9 mouse cellular contexts compared by ENCODE assay signal in genomic region chr1:137323884-137324594, GRCm38 (mm10).
DNase-seq lines count a peak whose midpoint lies in the region; ATAC-seq and TF ChIP-seq lines count a peak whose summit lies in the region.
"Had no signal": no experiment of that assay in that cellular context is flagged by ENCODE, and none has a peak within 500 bp of the region (broad histone marks: within the 10 kb centered on the region; RNA-seq: fewer than 3 reads in every experiment).

No protein-coding gene starts in this region.

- 23% methylated on average over 8 of the region's 8 CpGs for WGBS in lung, adult 2 months

- no peaks in the 10 kb centered on the region; the same call in 1 of the 2 replicates for H3K4me1 ChIP-seq in lung, adult 2 months (ENCODE audit: control insufficient read depth, insufficient read depth, low read length)

- ATAC-seq in common myeloid progenitor, adult 5-6 weeks (replicated peaks; ENCODE audit: low read depth, poor library complexity, severe bottlenecking): peak; percentile 93

- no peak for TF ChIP-seq POLR2A in lung, adult 2 months (IDR thresholded peaks at IDR 0.05; ENCODE audit: borderline replicate concordance, extremely low read depth, low read depth, low read length)

- intact Hi-C loops in heart, postnatal 10 days (cut with DNase I): no loop called here

- peak; percentile 50 for TF ChIP-seq CTCF in lung, adult 2 months (IDR thresholded peaks at IDR 0.05; ENCODE audit: insufficient read depth, low read length)

- DNase-seq in right cerebral cortex, adult 2 months (ENCODE audit: low spot score in 2 of 2): peak; percentile 19 to 20
- no peak for DNase-seq in right cerebral cortex, adult 18-20 months
- peak; percentile 15 to 47 for DNase-seq in heart, postnatal 10 days
- DNase-seq in lung, adult 2 months: peak; percentile 5
- DNase-seq in retina, embryonic 14.5 days (ENCODE audit: low spot score): peak; percentile 86
- no peak for DNase-seq in frontal cortex, postnatal 36 days (ENCODE audit: low spot score in 2 of 2)
- DNase-seq in urinary bladder, adult 18-20 months (ENCODE audit: low spot score in 2 of 2): no peak

- H3K4me3 ChIP-seq in lung, adult 2 months (replicated peaks; ENCODE audit: extremely low read depth, low read depth, low read length): no peak overlapping the region
- H3K4me3 ChIP-seq: erythroblast, embryonic 14.5 days had no signal

Comparison
In these comparisons a context has a peak if more than half of its experiments do, and no peak if none do; other contexts are left out.
1. DNase-seq: peak in right cerebral cortex, adult 2 months (2 of 2), heart, postnatal 10 days (2 of 2), lung, adult 2 months (single experiment) and retina, embryonic 14.5 days (single experiment); none in right cerebral cortex, adult 18-20 months (single experiment), frontal cortex, postnatal 36 days (0 of 2) and urinary bladder, adult 18-20 months (0 of 2).